In genomic region chr6:136363313-136363712, GRCm38 (mm10) we compare ENCODE assay signal across 25 mouse cellular contexts. TPM values are rescaled to one million over a fixed set of nuclear protein-coding genes. Genes with fewer than 3 reads are reported as not detected.
A peak's percentile ranks its signal among the peaks of the same experiment; 100 is the strongest.
DNase-seq lines count a peak whose midpoint lies in the region; TF ChIP-seq lines count a peak whose summit lies in the region.
"Had no signal": no experiment of that assay in that cellular context is flagged by ENCODE, and none has a peak within 500 bp of the region (broad histone marks: within the 10 kb centered on the region; RNA-seq: fewer than 3 reads in every experiment).

No protein-coding gene starts in this region.

- TF ChIP-seq CTCF in left cerebral cortex, adult 2 months (IDR thresholded peaks at IDR 0.05): no peak

- no peak overlapping the region for H3K4me3 ChIP-seq in left cerebral cortex, adult 2 months
- H3K4me3 ChIP-seq: embryonic facial prominence, embryonic 13.5 days; embryonic facial prominence, embryonic 15.5 days; erythroblast, embryonic 14.5 days; forebrain, embryonic 10.5 days; forebrain, embryonic 12.5 days; forebrain, embryonic 15.5 days had no signal

- intact Hi-C loops in left cerebral cortex, adult 2 months (cut with DNase I): loop anchor here (5.0 kb wide), 1 partner anchor 461 kb away; no protein-coding TSS in a partner anchor
- intact Hi-C loops in left cerebral cortex, postnatal 36 days (cut with DNase I): no loop called here

- H3K27ac ChIP-seq in left cerebral cortex, adult 2 months: peak overlapping the region; percentile 91
- H3K27ac ChIP-seq: embryonic facial prominence, embryonic 13.5 days; embryonic facial prominence, embryonic 15.5 days; forebrain, embryonic 10.5 days; forebrain, embryonic 12.5 days had no signal

- no peak for DNase-seq in left cerebral cortex, adult 2 months (ENCODE audit: extremely low spot score in 1 of 2, low spot score in 2 of 2)
- no peak for DNase-seq in left cerebral cortex, postnatal 36 days (ENCODE audit: low spot score in 2 of 2)
- peak; percentile 39 to 62 for DNase-seq in right cerebral cortex, postnatal 10 days (ENCODE audit: low spot score in 2 of 2)
- no peak for DNase-seq in right cerebral cortex, postnatal 4 days
- no peak for DNase-seq in T-cell, adult 2 months (ENCODE audit: low spot score)
- DNase-seq: adrenal gland, adult 2 months; adrenal gland, postnatal 10 days; adrenal gland, postnatal 25 days; B cell, adult 2 months; cerebellum, adult 11-12 months; cerebellum, adult 2 months; cerebellum, adult 9-10 months; cerebellum, postnatal 10 days; cerebellum, postnatal 25 days; embryo, embryonic 11 days; forebrain, postnatal 0 days had no signal

RNA-seq across cellular contexts. Expression of gene Gm8994, which starts 36.0 kb away (rescaled TPM):
- not detected for total RNA-seq in left cerebral cortex, adult 2 months (2021)
- total RNA-seq in left cerebral cortex, postnatal 36 days (2021): not detected
- total RNA-seq: adrenal gland, adult 2 months; adrenal gland, postnatal 10 days; adrenal gland, postnatal 25 days; adrenal gland, postnatal 4 days; CH12.LX; G1E had no signal

RNA-seq across cellular contexts. Expression of gene E330021D16Rik, which starts 52.1 kb away (rescaled TPM):
- not detected for total RNA-seq in left cerebral cortex, adult 2 months (2021)
- total RNA-seq in left cerebral cortex, postnatal 36 days (2021): not detected
- total RNA-seq: adrenal gland, adult 2 months; adrenal gland, postnatal 10 days; adrenal gland, postnatal 25 days; CH12.LX had no signal

Comparison
In these comparisons a context has a peak if more than half of its experiments do, and no peak if none do; other contexts are left out.
1. DNase-seq: peak in right cerebral cortex, postnatal 10 days (2 of 2); none in left cerebral cortex, adult 2 months (0 of 2), left cerebral cortex, postnatal 36 days (0 of 2), right cerebral cortex, postnatal 4 days (single experiment) and T-cell, adult 2 months (single experiment).